Mouse (Mus musculus) lung, postnatal 0 days (tissue): ENCODE results near the gene Rilp.

Experiments used
- CTCF ChIP-seq: IDR thresholded peaks from 2 replicates; pipeline ENCODE4 v1.5.1; 2016; ENCODE audit warnings: antibody characterized with exemption, mild to moderate bottlenecking
- EP300 ChIP-seq: IDR thresholded peaks from 2 replicates; pipeline ENCODE4 v1.6.1; 2016; ENCODE audit warnings: antibody characterized with exemption, mild to moderate bottlenecking, control low read depth

- TF ChIP-seq CTCF (no peak), EP300 (no peak)
Measured at GRCm38 (mm10) chr11:75486601-75487285, 23.2 kb upstream of the Rilp start, which contains the start of gene Prpf8.
